Mouse (Mus musculus) stomach, embryonic 14.5 days (tissue): ENCODE measurements around the gene Dph1. TPM values are rescaled to one million over a fixed set of nuclear protein-coding genes. Genes with fewer than 3 reads are reported as not detected.

ENCODE experiments used
- ATAC-seq: fragments of 200-750 bp; cut with Nextera tagmentation; 2 replicates; pipeline ENCODE4 v1.8.0; 2017; ENCODE audit warnings: low read depth, moderate TSS enrichment; ENCODE audit not compliant: insufficient number of reproducible peaks, insufficient read depth, low FRiP score
- H3K27ac ChIP-seq: fragments of 300-500 bp; sonication (generic); 2 replicates; pipeline ENCODE4 v1.5.1; 2014; ENCODE audit warnings: mild to moderate bottlenecking, low read length, moderate library complexity, mixed read lengths
- H3K27me3 ChIP-seq: fragments of 300-500 bp; sonication (generic); 2 replicates; pipeline ENCODE4 v1.6.1; 2014; ENCODE audit warnings: low read length, control low read depth, mixed read lengths; ENCODE audit not compliant: control insufficient read depth, insufficient read depth
- H3K36me3 ChIP-seq: fragments of 300-500 bp; sonication (generic); 2 replicates; pipeline ENCODE4 v1.6.1; 2014; ENCODE audit warnings: mild to moderate bottlenecking, control low read depth, low read length, moderate library complexity, mixed read lengths; ENCODE audit not compliant: control insufficient read depth, insufficient read depth
- H3K4me1 ChIP-seq: fragments of 300-500 bp; sonication (generic); 2 replicates; pipeline ENCODE4 v1.6.1; 2014; ENCODE audit warnings: low read length, control low read depth, mixed read lengths; ENCODE audit not compliant: control insufficient read depth, insufficient read depth
- H3K4me2 ChIP-seq: fragments of 300-500 bp; sonication (generic); replicated peaks from 2 replicates; pipeline ENCODE4 v1.6.1; 2014; ENCODE audit warnings: low read depth, low read length, control low read depth
- H3K4me3 ChIP-seq: fragments of 300-500 bp; sonication (generic); 2 replicates; pipeline ENCODE4 v1.5.1; 2014; ENCODE audit warnings: low read depth, low read length, control low read depth
- H3K9ac ChIP-seq: fragments of 300-500 bp; sonication (generic); replicated peaks from 2 replicates; pipeline ENCODE4 v1.6.1; 2014; ENCODE audit warnings: low read depth, mild to moderate bottlenecking, control low read depth, low read length, moderate library complexity, mixed read lengths
- H3K9me3 ChIP-seq: fragments of 300-500 bp; sonication (generic); 2 replicates; pipeline ENCODE4 v1.6.1; 2016; ENCODE audit warnings: low read depth, low read length, control low read depth; ENCODE audit not compliant: control insufficient read depth
- WGBS: fragments of 180-500 bp; shearing (Covaris S2); extraction: QIAGEN DNeasy Blood & Tissue Kit; methylation state at CpG from one replicate; pipeline ENCODE4 v1.1.7; 2014; 5-methylcytosine and 5-hydroxymethylcytosine counted together
- polyA plus RNA-seq: library from polyadenylated mRNA; unstranded; fragments of >200 nt; fragmentation: Nextera tagmentation; extraction: Ambion mirVana; gene quantifications from 2 replicates; pipeline ENCODE4 v1.2.1, GENCODE M21; 2014

The Dph1 gene
- polyA plus RNA-seq, 1 experiment from 2014 or later: 20.5 TPM

DNA sequence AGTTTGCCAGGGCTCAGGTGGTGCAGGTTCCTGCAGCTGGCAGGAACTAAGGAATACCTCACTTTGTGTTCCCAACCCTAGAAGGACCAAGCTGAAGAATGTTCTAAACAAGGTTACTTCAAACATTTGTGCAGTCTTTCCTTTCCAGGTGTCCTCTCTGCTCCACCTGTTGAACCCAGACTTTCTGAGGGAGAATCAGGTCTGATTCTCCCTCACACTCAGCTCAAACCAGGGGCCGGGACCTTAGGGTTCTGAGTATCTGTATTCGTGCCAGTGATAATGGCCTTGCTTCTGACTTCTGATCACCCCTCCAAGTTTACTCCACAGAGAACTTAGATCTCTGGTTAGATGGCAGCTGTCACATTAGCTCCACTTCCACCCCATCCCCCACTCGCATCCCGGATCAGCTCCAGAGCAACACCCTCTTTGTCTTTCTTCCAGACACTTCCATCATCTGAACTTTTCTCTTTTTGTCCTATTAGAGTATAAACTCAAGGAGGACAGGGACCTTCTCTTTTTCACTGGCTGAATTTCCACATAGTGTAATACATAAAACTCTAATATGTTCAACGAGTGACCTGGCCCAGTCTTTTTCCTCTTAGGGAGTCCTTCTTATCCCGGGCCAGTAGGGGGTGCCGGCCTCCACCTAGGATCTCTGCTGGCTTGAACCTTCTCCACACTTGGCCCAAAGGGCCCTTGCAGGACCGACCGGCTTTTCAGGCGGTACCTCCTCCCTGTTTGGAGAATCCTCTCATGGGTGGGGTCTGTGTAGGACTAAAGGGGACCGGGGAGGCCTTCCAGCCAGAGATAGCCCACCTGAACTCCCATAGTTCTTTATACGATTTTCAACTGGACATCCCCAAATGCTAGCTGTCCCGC, 1.5 kb upstream of the Dph1 start:
- Histone ChIP-seq H3K36me3 (no peaks in the 10 kb centered on the region), H3K27me3 (peaks cover 29% of the 10 kb centered on the region), H3K9ac (no peak overlapping the region), H3K4me2 (peak overlapping the region; percentile 87), H3K9me3 (no peaks in the 10 kb centered on the region), H3K4me3 (peak overlapping the region; percentile 48), H3K27ac (no peak overlapping the region), H3K4me1 (peaks cover 26% of the 10 kb centered on the region)
- ATAC-seq: peak; percentile 54; the same call in 1 of the 2 replicates
- WGBS: 26% methylated on average over 13 of the region's 13 CpGs

DNA sequence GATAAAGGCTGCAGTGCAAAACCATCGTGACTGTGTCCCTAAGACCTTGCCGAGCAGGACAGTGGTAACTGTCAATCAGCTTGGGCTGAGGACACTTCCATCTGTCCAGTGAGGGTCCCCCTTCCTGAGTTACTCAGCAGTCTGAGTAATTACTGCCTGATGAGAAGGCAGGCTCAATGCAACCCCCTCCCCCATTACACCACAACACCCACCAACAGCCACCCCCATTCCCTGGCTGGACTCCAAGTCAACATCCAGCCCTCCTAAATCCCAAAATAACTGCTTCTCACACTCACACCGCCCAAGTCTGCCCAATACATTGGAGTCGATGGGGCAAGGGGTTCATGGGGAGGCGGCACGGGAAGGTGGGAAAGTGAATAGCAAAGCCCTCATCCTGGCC, 800 bp upstream of the Dph1 start:
- H3K4me1 ChIP-seq: peaks cover 26% of the 10 kb centered on the region
- 66% methylated on average over 6 of the region's 6 CpGs for WGBS
- peaks cover 29% of the 10 kb centered on the region for H3K27me3 ChIP-seq

GRCm38 (mm10) chr11:75190371-75190724, 693 bp downstream of the Dph1 start:
- Histone ChIP-seq H3K4me2 (peak overlapping the region; percentile 76), H3K9ac (peak overlapping the region; percentile 36; the same call in 1 of the 2 replicates), H3K27ac (no peak overlapping the region), H3K4me3 (peak overlapping the region; percentile 60), H3K4me1 (peaks cover 26% of the 10 kb centered on the region), H3K36me3 (no peaks in the 10 kb centered on the region), H3K27me3 (peaks cover 16% of the 10 kb centered on the region), H3K9me3 (no peaks in the 10 kb centered on the region)
- WGBS: under 1% methylated on average over 24 of the region's 24 CpGs
- ATAC-seq: peak; percentile 83

More for the DNA sequence above, 800 bp upstream of the Dph1 start:
- Histone ChIP-seq H3K27ac (no peak overlapping the region), H3K9me3 (no peaks in the 10 kb centered on the region), H3K36me3 (no peaks in the 10 kb centered on the region), H3K4me2 (no peak overlapping the region), H3K4me3 (no peak overlapping the region), H3K9ac (no peak overlapping the region)
- ATAC-seq: no peak

- H3K9me3 ChIP-seq: no peaks in the 10 kb centered on the region
- H3K4me1 ChIP-seq: peaks cover 21% of the 10 kb centered on the region
- peaks cover 3% of the 10 kb centered on the region; the same call in 1 of the 2 replicates for H3K36me3 ChIP-seq
- peak overlapping the region; percentile 76 for H3K4me2 ChIP-seq
- H3K9ac ChIP-seq: peak overlapping the region; percentile 36; the same call in 1 of the 2 replicates
- peaks cover 11% of the 10 kb centered on the region for H3K27me3 ChIP-seq
- peak; percentile 7; the same call in 1 of the 2 replicates for ATAC-seq
- H3K27ac ChIP-seq: no peak overlapping the region
- peak overlapping the region; percentile 60 for H3K4me3 ChIP-seq
- WGBS: under 1% methylated on average over 22 of the region's 22 CpGs
Measured at GRCm38 (mm10) chr11:75189713-75190370, 1.2 kb downstream of the Dph1 start.

GRCm38 (mm10) chr11:75184986-75185385, 6.1 kb downstream of the Dph1 start:
- no peaks in the 10 kb centered on the region for H3K9me3 ChIP-seq
- H3K4me1 ChIP-seq: peaks cover 6% of the 10 kb centered on the region; the same call in 1 of the 2 replicates
- WGBS: 88% methylated on average over 1 of the region's 2 CpGs
- H3K27me3 ChIP-seq: no peaks in the 10 kb centered on the region
- no peak overlapping the region for H3K4me2 ChIP-seq
- H3K36me3 ChIP-seq: peaks cover 28% of the 10 kb centered on the region
- H3K4me3 ChIP-seq: no peak overlapping the region
- ATAC-seq: no peak
- H3K9ac ChIP-seq: no peak overlapping the region
- no peak overlapping the region for H3K27ac ChIP-seq

GRCm38 (mm10) chr11:75184573-75184972, 6.5 kb downstream of the Dph1 start:
- Histone ChIP-seq H3K9ac (no peak overlapping the region), H3K4me1 (peaks cover 6% of the 10 kb centered on the region), H3K27ac (no peak overlapping the region), H3K36me3 (peaks cover 28% of the 10 kb centered on the region), H3K4me2 (no peak overlapping the region), H3K4me3 (no peak overlapping the region), H3K27me3 (no peaks in the 10 kb centered on the region), H3K9me3 (no peaks in the 10 kb centered on the region)
- no peak for ATAC-seq
- 93% methylated on average over 5 of the region's 5 CpGs for WGBS

DNA sequence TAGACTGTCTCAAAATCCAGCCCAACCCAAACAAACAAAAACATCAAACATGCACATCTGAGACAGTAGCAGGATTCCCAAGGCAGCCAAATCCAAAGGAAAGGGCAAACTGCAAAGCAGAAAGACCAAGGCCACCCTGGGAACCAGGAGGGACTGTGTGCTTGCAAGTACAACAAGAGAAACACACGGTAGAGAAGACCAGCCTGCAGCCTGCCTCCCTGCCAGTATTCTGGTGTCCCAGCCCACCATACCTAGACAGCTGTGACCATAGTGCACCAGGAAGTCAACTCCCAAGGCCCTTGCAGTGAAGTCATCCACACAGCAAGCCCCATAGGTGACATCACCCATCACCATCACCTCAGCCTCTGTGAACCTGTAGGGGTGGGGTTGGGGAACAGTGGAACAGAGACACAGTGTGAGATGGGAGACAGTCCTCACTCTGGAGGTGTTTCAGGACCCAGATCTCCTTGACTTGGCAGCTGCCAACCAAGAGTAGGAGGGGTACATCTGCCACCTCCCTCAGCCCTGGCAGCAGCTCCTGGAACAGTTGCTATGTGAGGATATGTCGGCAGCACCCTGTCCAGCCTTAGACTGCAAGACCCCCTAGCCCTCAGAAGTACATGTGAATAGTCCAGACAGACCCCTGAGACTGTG, 7.0 kb downstream of the Dph1 start:
- Histone ChIP-seq H3K36me3 (peaks cover 28% of the 10 kb centered on the region), H3K27ac (no peak overlapping the region), H3K9me3 (no peaks in the 10 kb centered on the region), H3K4me1 (peaks cover 3% of the 10 kb centered on the region; the same call in 1 of the 2 replicates), H3K4me3 (no peak overlapping the region), H3K4me2 (no peak overlapping the region), H3K9ac (no peak overlapping the region), H3K27me3 (no peaks in the 10 kb centered on the region)
- WGBS: 73% methylated on average over 2 of the region's 2 CpGs
- ATAC-seq: no peak

- Histone ChIP-seq H3K4me1 (peaks cover 14% of the 10 kb centered on the region), H3K36me3 (peaks cover 22% of the 10 kb centered on the region), H3K9ac (peak within 1 kb of the TSS; percentile 66), H3K27me3 (no peaks in the 10 kb centered on the region), H3K4me2 (peak within 1 kb of the TSS; percentile 93), H3K27ac (peak within 1 kb of the TSS; percentile 76), H3K9me3 (no peaks in the 10 kb centered on the region), H3K4me3 (peak within 1 kb of the TSS; percentile 72)
- peak; percentile 93 for ATAC-seq
- under 1% methylated on average over 33 of the region's 33 CpGs for WGBS
Measured at GRCm38 (mm10) chr11:75178672-75179208, 12.3 kb downstream of the Dph1 start, which contains the start of gene Ovca2. Ovca2 (minus strand) TSS chr11:75178835.
